Mouse (Mus musculus) ES-Bruce4 (cell line): ENCODE measurements around the gene Col4a2.

Experiments
- CTCF ChIP-seq: IDR thresholded peaks from one replicate; pipeline ENCODE4 v1.8.1; 2011; ENCODE audit warnings: low read depth, low read length
- POLR2A ChIP-seq: IDR thresholded peaks from one replicate; pipeline ENCODE4 v1.8.1; 2011; ENCODE audit warnings: low read length; ENCODE audit not compliant: insufficient read depth

GRCm38 (mm10) chr8:11288286-11288685 is 24.3 kb upstream of the Col4a2 start:
- TF ChIP-seq CTCF, result no peak
- no peak for TF ChIP-seq POLR2A
